Mouse (Mus musculus) stomach, embryonic 14.5 days (tissue): Measurements from ENCODE around the gene Gse1. TPM values are rescaled to one million over a fixed set of nuclear protein-coding genes. Genes with fewer than 3 reads are reported as not detected.

Source experiments
- ATAC-seq: fragments of 200-750 bp; cut with Nextera tagmentation; 2 replicates; pipeline ENCODE4 v1.8.0; 2017; ENCODE audit warnings: low read depth, moderate TSS enrichment; ENCODE audit not compliant: insufficient number of reproducible peaks, insufficient read depth, low FRiP score
- H3K27ac ChIP-seq: fragments of 300-500 bp; sonication (generic); 2 replicates; pipeline ENCODE4 v1.5.1; 2014; ENCODE audit warnings: mild to moderate bottlenecking, low read length, moderate library complexity, mixed read lengths
- H3K27me3 ChIP-seq: fragments of 300-500 bp; sonication (generic); 2 replicates; pipeline ENCODE4 v1.6.1; 2014; ENCODE audit warnings: low read length, control low read depth, mixed read lengths; ENCODE audit not compliant: control insufficient read depth, insufficient read depth
- H3K36me3 ChIP-seq: fragments of 300-500 bp; sonication (generic); 2 replicates; pipeline ENCODE4 v1.6.1; 2014; ENCODE audit warnings: mild to moderate bottlenecking, control low read depth, low read length, moderate library complexity, mixed read lengths; ENCODE audit not compliant: control insufficient read depth, insufficient read depth
- H3K4me1 ChIP-seq: fragments of 300-500 bp; sonication (generic); 2 replicates; pipeline ENCODE4 v1.6.1; 2014; ENCODE audit warnings: low read length, control low read depth, mixed read lengths; ENCODE audit not compliant: control insufficient read depth, insufficient read depth
- H3K4me2 ChIP-seq: fragments of 300-500 bp; sonication (generic); replicated peaks from 2 replicates; pipeline ENCODE4 v1.6.1; 2014; ENCODE audit warnings: low read depth, low read length, control low read depth
- H3K4me3 ChIP-seq: fragments of 300-500 bp; sonication (generic); 2 replicates; pipeline ENCODE4 v1.5.1; 2014; ENCODE audit warnings: low read depth, low read length, control low read depth
- H3K9ac ChIP-seq: fragments of 300-500 bp; sonication (generic); replicated peaks from 2 replicates; pipeline ENCODE4 v1.6.1; 2014; ENCODE audit warnings: low read depth, mild to moderate bottlenecking, control low read depth, low read length, moderate library complexity, mixed read lengths
- H3K9me3 ChIP-seq: fragments of 300-500 bp; sonication (generic); 2 replicates; pipeline ENCODE4 v1.6.1; 2016; ENCODE audit warnings: low read depth, low read length, control low read depth; ENCODE audit not compliant: control insufficient read depth
- WGBS: fragments of 180-500 bp; shearing (Covaris S2); extraction: QIAGEN DNeasy Blood & Tissue Kit; methylation state at CpG from one replicate; pipeline ENCODE4 v1.1.7; 2014; 5-methylcytosine and 5-hydroxymethylcytosine counted together
- polyA plus RNA-seq: library from polyadenylated mRNA; unstranded; fragments of >200 nt; fragmentation: Nextera tagmentation; extraction: Ambion mirVana; gene quantifications from 2 replicates; pipeline ENCODE4 v1.2.1, GENCODE M21; 2014

The Gse1 gene
- polyA plus RNA-seq, 1 experiment from 2014 or later, result 11.1 TPM

DNA sequence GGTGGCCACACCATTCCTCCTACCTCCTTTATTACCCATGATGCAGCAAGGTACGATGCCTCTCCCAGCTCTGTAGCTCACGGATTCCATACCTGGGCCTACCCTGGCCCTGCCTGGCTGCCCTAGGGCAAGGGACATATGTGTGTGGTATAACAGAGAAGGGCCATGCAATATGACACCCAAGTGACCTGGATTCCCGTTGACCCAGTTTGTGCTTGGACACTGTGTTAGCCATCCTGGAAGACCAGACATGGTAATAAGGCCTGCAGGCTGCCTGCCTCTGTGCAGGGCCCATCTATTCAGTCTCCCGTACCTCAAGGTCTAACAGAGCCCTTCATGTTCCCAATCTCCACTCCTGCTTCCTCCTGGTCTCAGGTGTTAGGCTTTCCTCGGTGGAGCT, 200.2 kb downstream of the Gse1 start:
- Histone ChIP-seq H3K4me3 (no peak overlapping the region), H3K9ac (no peak overlapping the region), H3K4me1 (peaks cover 40% of the 10 kb centered on the region), H3K27ac (no peak overlapping the region), H3K4me2 (no peak overlapping the region), H3K9me3 (peaks cover 2% of the 10 kb centered on the region; the same call in 1 of the 2 replicates), H3K27me3 (no peaks in the 10 kb centered on the region), H3K36me3 (no peaks in the 10 kb centered on the region)
- 84% methylated on average over 5 of the region's 5 CpGs for WGBS
- ATAC-seq, result no peak

DNA sequence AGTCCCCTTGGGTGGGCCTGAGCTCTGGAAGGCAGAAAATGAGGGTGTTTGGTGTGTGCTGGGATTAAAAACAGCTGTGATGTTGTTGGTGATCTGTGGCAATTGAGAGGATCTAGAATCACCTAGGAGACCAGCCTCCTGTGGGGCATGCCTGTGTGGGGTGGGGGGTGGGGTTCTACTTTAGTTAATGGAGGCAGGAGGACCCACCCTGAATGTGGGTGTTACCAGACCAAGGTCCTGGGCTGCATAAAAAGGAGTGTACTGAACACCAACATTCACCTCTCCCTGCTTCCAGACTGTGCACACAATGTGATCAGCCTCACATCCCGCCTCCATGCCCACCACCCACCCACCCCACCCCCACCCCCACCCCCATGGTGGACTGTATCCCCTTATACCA, 200.9 kb downstream of the Gse1 start:
- Histone ChIP-seq H3K4me3 (no peak overlapping the region), H3K4me1 (peaks cover 34% of the 10 kb centered on the region), H3K9ac (no peak overlapping the region), H3K4me2 (no peak overlapping the region), H3K27ac (no peak overlapping the region), H3K27me3 (no peaks in the 10 kb centered on the region), H3K36me3 (no peaks in the 10 kb centered on the region), H3K9me3 (peaks cover 5% of the 10 kb centered on the region; the same call in 1 of the 2 replicates)
- ATAC-seq, result no peak
- 100% methylated on average over 1 of the region's 1 CpGs for WGBS

DNA sequence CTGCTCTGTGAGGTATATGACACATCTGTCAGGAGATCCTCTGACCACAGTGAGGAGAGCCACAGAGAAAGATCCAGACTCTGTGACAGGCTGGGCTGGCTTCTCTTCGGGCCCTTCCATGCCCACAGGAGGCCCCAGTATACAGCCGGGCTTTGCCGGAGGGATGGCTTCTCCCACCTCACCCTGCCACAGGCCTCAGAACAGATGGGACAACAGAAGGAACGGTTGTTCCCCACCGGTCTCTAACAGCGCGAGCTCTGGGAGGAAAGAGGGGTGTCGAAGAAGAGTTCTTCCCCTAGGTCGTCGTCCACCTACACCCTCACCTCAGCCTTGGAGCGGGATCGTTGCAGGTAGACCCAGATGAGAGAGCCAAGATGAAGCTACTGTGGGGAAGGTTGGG, 202.8 kb downstream of the Gse1 start:
- Histone ChIP-seq H3K9ac (no peak overlapping the region), H3K27me3 (no peaks in the 10 kb centered on the region), H3K9me3 (peaks cover 5% of the 10 kb centered on the region; the same call in 1 of the 2 replicates), H3K4me1 (peaks cover 14% of the 10 kb centered on the region; the same call in 1 of the 2 replicates), H3K27ac (no peak overlapping the region), H3K4me2 (no peak overlapping the region), H3K4me3 (no peak overlapping the region), H3K36me3 (no peaks in the 10 kb centered on the region)
- no peak for ATAC-seq
- 86% methylated on average over 12 of the region's 12 CpGs for WGBS

DNA sequence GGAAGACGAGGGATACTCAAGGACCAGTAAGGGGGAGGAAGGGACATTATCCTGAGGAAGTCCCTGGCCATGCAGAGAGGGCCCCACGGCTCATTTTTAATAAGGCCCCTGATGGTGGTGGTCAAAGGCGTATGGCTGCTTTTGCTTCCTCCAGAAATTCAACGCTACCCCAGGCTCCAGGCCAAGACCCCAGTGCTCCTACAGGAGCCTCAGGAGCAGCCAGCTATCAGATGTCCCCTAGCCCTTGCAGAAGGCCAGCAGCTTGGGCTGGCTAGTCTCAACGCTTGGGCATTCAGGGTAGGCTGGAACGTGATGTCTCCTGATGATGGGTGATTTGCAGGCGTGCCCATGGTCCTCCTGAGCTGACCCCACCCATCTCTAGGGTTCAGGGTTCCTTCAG, 204.2 kb downstream of the Gse1 start:
- Histone ChIP-seq H3K9me3 (peaks cover 5% of the 10 kb centered on the region; the same call in 1 of the 2 replicates), H3K36me3 (no peaks in the 10 kb centered on the region), H3K4me1 (peaks cover 8% of the 10 kb centered on the region; the same call in 1 of the 2 replicates), H3K4me2 (no peak overlapping the region), H3K9ac (no peak overlapping the region), H3K27me3 (no peaks in the 10 kb centered on the region), H3K4me3 (no peak overlapping the region), H3K27ac (no peak overlapping the region)
- WGBS, result 77% methylated on average over 7 of the region's 7 CpGs
- ATAC-seq, result no peak

DNA sequence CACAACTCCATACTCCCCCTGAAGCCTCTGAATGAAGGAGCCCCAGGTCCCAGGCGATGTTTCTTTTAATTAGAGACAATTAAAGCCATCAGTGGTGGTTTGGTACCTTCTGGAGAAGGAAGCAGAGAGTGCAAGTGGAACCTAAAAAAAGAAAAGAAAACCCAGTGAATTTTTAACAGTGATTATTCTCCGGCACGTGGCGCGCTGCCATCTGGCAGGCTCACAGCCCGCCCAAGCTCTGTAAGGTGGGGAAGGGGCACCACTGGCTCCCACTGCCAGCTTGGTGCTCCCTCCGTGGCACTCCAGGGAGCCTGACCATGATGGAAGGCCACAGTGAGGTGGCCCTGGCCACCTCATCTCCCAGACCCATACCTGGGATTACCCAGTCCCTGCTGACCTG, 204.9 kb downstream of the Gse1 start:
- H3K27me3 ChIP-seq, result no peaks in the 10 kb centered on the region
- H3K9me3 ChIP-seq, result peaks cover 5% of the 10 kb centered on the region; the same call in 1 of the 2 replicates
- no peak overlapping the region for H3K9ac ChIP-seq
- ATAC-seq, result no peak
- no peak overlapping the region for H3K27ac ChIP-seq
- no peak overlapping the region for H3K4me3 ChIP-seq
- H3K4me1 ChIP-seq, result peaks cover 12% of the 10 kb centered on the region
- H3K36me3 ChIP-seq, result no peaks in the 10 kb centered on the region
- 88% methylated on average over 7 of the region's 7 CpGs for WGBS
- H3K4me2 ChIP-seq, result no peak overlapping the region

DNA sequence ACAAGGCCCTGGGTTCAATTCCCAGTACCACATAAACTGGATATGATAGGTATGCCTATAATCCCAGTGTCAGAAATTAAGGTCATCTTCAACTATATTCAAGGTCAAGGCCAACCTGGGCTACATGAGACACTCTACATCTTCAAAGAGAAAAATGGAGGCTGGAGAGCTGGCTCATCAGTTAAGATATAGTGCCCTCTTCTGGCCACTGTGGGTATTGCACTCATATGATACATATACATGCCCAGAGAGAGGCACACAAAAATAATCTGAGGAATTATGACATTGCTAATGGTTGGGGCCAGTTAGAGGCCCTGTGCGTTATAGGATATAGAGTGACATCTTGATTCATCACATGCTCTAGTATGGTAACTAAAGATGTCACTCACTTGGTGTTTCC, 205.5 kb downstream of the Gse1 start:
- 94% methylated on average over 1 of the region's 1 CpGs for WGBS
- H3K9me3 ChIP-seq, result peaks cover 5% of the 10 kb centered on the region; the same call in 1 of the 2 replicates
- no peak for ATAC-seq
- H3K36me3 ChIP-seq, result no peaks in the 10 kb centered on the region
- H3K9ac ChIP-seq, result no peak overlapping the region
- H3K4me3 ChIP-seq, result no peak overlapping the region
- no peak overlapping the region for H3K27ac ChIP-seq
- H3K4me1 ChIP-seq, result peaks cover 15% of the 10 kb centered on the region
- H3K4me2 ChIP-seq, result no peak overlapping the region
- no peaks in the 10 kb centered on the region for H3K27me3 ChIP-seq

DNA sequence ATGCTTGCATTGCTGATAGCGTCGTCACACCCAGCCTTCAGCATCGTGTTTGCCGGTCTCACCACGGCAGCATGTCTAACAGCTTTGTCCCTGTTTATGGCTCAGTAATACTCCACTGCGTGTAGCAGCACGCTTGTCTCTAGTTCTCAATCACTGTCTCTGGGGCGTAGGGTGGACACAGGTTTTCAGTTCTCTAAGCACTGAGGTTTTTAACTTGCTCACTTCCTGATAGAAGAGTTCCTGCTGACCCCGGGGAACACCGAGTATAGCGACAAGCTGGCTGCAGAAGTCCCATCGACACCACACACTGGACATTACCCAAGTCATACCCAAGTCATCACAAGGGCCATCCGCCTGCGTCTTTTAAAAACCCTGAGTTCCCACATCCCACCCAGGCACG, 207.5 kb downstream of the Gse1 start:
- no peak overlapping the region for H3K4me3 ChIP-seq
- H3K36me3 ChIP-seq, result no peaks in the 10 kb centered on the region
- no peak overlapping the region for H3K4me2 ChIP-seq
- peaks cover 5% of the 10 kb centered on the region; the same call in 1 of the 2 replicates for H3K9me3 ChIP-seq
- 93% methylated on average over 15 of the region's 15 CpGs for WGBS
- no peak overlapping the region for H3K9ac ChIP-seq
- H3K4me1 ChIP-seq, result peaks cover 21% of the 10 kb centered on the region
- no peak overlapping the region for H3K27ac ChIP-seq
- ATAC-seq, result no peak
- H3K27me3 ChIP-seq, result no peaks in the 10 kb centered on the region

DNA sequence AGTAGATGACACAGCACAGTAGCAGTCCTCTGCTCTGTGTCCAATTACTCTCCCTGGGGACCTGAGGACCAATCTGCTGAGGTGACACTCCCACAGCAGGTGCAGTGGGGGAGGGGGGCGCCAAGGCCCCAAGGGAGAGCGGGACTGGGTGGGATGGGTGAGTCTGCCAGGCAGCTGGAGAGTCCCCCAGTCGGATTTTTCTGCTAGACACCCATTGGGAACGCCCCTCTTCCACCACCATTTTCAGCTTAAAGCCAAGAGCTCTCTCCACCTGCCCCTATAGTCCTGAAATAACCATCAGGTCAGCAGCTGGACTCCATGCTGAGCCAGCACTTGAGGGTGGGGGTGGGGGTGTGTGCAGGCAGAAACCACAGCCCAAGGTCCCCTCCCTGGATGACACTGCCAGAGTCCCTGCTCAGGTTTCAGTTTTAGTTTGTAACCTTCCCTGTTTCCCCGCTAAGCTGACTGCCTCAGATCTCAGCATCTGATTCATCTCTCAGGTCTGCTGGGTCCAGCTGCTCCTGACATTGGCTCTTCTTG, 208.3 kb downstream of the Gse1 start:
- no peaks in the 10 kb centered on the region for H3K36me3 ChIP-seq
- 57% methylated on average over 5 of the region's 5 CpGs for WGBS
- H3K4me2 ChIP-seq, result no peak overlapping the region
- no peak for ATAC-seq
- no peaks in the 10 kb centered on the region for H3K27me3 ChIP-seq
- no peak overlapping the region for H3K9ac ChIP-seq
- H3K4me1 ChIP-seq, result peaks cover 24% of the 10 kb centered on the region
- no peak overlapping the region for H3K27ac ChIP-seq
- H3K4me3 ChIP-seq, result no peak overlapping the region
- H3K9me3 ChIP-seq, result peaks cover 5% of the 10 kb centered on the region; the same call in 1 of the 2 replicates

DNA sequence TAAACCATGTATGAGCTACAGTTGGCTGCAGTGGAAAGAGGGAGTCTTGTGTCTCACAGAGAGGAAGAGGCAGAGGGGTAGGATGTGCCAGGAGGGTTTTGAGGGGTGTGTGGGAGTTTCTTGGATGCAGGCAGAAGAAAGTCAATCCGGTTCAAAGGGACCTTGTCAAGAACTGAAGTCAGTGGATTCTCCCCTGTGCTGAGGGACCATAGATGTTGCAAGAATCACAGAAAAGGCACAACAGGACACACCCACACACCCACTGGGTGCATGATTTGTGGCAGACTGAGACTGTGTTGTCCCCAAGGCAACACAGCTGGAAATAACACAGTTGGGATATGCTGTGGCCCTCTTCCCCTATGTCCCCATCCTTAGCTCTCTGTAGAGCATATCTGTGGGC, 209.0 kb downstream of the Gse1 start:
- WGBS, result 85% methylated on average over 1 of the region's 1 CpGs
- no peak for ATAC-seq
- Histone ChIP-seq H3K4me1 (peaks cover 31% of the 10 kb centered on the region), H3K9me3 (peaks cover 5% of the 10 kb centered on the region; the same call in 1 of the 2 replicates), H3K4me3 (no peak overlapping the region), H3K9ac (no peak overlapping the region), H3K36me3 (no peaks in the 10 kb centered on the region), H3K27ac (no peak overlapping the region; the same call in 1 of the 2 replicates), H3K27me3 (no peaks in the 10 kb centered on the region), H3K4me2 (no peak overlapping the region)
